Mouse (Mus musculus) limb, embryonic 15.5 days (tissue): ENCODE data around the gene 1700025C18Rik. TPM values are rescaled to one million over a fixed set of nuclear protein-coding genes. Genes with fewer than 3 reads are reported as not detected.

Source experiments
- ATAC-seq: fragments of 200-750 bp; cut with Nextera tagmentation; 2 replicates; pipeline ENCODE4 v1.8.0; 2017; ENCODE audit warnings: low read depth, moderate TSS enrichment; ENCODE audit not compliant: insufficient number of reproducible peaks, low FRiP score, low TSS enrichment
- H3K27ac ChIP-seq: fragments of 300-500 bp; sonication (generic); 2 replicates; pipeline ENCODE4 v1.5.1; 2015; ENCODE audit warnings: moderate library complexity, mild to moderate bottlenecking, inconsistent platforms
- H3K27me3 ChIP-seq: fragments of 300-500 bp; sonication (generic); 2 replicates; pipeline ENCODE4 v1.6.1; 2015; ENCODE audit warnings: inconsistent platforms
- H3K36me3 ChIP-seq: fragments of 300-500 bp; sonication (generic); 2 replicates; pipeline ENCODE4 v1.6.1; 2015; ENCODE audit warnings: inconsistent platforms
- H3K4me1 ChIP-seq: fragments of 300-500 bp; sonication (generic); 2 replicates; pipeline ENCODE4 v1.6.1; 2015; ENCODE audit warnings: inconsistent platforms
- H3K4me2 ChIP-seq: fragments of 300-500 bp; sonication (generic); 2 replicates; pipeline ENCODE4 v1.6.1; 2015; ENCODE audit warnings: mild to moderate bottlenecking, inconsistent platforms
- H3K4me3 ChIP-seq: fragments of 300-500 bp; sonication (generic); 2 replicates; pipeline ENCODE4 v1.5.1; 2015; ENCODE audit warnings: mild to moderate bottlenecking, inconsistent platforms
- H3K9ac ChIP-seq: fragments of 300-500 bp; sonication (generic); 2 replicates; pipeline ENCODE4 v1.6.1; 2015; ENCODE audit warnings: inconsistent platforms
- H3K9me3 ChIP-seq: fragments of 300-500 bp; sonication (generic); 2 replicates; pipeline ENCODE4 v1.6.1; 2016; ENCODE audit warnings: inconsistent platforms
- WGBS: fragments of 180-500 bp; shearing (Covaris S2); methylation state at CpG from one replicate; pipeline ENCODE4 v1.1.7; 2015; 5-methylcytosine and 5-hydroxymethylcytosine counted together
- polyA plus RNA-seq: library from polyadenylated mRNA; unstranded; fragments of >200 nt; fragmentation: Nextera tagmentation; extraction: Ambion mirVana; gene quantifications from 2 replicates; pipeline ENCODE4 v1.2.1, GENCODE M21; 2015

The 1700025C18Rik gene
- polyA plus RNA-seq, 1 experiment from 2014 or later, result not detected

DNA sequence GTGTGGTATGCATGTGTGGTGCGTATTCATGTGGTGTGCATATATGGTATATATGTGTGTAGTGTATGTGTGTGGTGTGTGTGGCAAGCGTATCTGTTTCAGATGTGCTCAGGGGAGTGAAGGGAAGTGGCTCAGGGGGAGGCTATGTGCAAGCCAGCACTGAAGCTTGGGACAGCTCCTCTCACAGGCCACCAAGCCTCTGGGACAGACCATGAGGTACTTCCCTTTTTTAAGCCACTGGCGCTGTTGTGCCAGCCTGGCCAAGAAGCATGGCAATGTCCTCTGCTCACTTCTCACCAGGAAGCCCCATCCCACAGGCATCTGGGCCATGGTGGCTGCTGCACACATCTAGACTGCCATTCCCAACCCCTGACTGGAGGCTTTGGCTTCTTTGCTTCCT lies 12.4 kb upstream of the 1700025C18Rik start:
- Histone ChIP-seq H3K4me1 (no peaks in the 10 kb centered on the region), H3K9ac (no peak overlapping the region), H3K27ac (no peak overlapping the region), H3K36me3 (no peaks in the 10 kb centered on the region), H3K4me2 (no peak overlapping the region), H3K9me3 (no peaks in the 10 kb centered on the region), H3K4me3 (no peak overlapping the region), H3K27me3 (peaks cover 84% of the 10 kb centered on the region)
- 77% methylated on average over 3 of the region's 3 CpGs for WGBS
- no peak for ATAC-seq

DNA sequence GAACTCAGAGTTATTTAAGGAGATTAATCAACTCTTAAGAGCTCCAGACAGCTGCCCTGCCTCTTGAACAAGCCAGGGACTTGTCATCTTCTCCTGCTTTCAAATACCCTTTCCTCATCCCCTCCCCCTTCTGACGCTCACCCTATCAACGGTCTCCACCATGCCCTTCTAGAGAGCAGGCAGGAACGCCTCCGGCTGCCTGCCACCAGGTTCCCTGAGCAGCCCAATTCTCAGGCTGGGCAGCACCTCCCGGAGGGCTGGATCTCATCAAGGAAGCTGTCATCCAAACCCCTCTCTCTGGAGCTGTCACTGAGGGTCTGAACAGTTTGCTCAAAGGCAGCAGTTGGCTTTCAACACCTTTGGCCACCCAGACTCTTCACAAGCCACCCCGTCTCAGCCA lies 10.2 kb upstream of the 1700025C18Rik start:
- Histone ChIP-seq H3K27me3 (peaks cover 87% of the 10 kb centered on the region), H3K27ac (no peak overlapping the region), H3K9ac (no peak overlapping the region), H3K36me3 (no peaks in the 10 kb centered on the region), H3K4me2 (no peak overlapping the region), H3K9me3 (no peaks in the 10 kb centered on the region), H3K4me1 (0 out of 2 replicates have a peak, but pooled peaks cover 3% of the 10 kb centered on the region), H3K4me3 (no peak overlapping the region)
- no peak for ATAC-seq
- 2% methylated on average over 6 of the region's 6 CpGs for WGBS

DNA sequence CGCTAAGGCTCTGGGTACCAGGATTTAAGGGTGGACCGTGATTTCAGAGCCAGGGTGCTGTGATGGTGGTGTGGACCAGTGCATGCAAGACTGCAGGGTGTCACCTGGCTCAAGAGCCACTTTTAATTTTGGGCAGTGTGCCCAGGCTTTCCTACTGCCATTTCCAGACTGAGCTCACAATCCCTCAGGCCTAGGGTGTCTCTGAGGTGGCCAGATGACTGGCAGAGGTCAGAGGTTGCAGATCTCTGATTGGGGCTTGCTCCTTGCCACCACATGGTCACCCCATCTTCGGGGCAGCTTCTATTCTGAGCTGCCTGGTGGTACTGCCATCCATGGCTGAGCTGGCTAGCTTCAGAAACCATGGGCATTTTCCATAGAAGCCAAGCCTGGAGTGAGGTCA lies 8.3 kb upstream of the 1700025C18Rik start:
- H3K36me3 ChIP-seq, result no peaks in the 10 kb centered on the region
- no peak overlapping the region for H3K27ac ChIP-seq
- no peak for ATAC-seq
- 75% methylated on average over 3 of the region's 3 CpGs for WGBS
- no peak overlapping the region for H3K4me3 ChIP-seq
- H3K27me3 ChIP-seq, result peaks cover 81% of the 10 kb centered on the region
- no peak overlapping the region for H3K4me2 ChIP-seq
- H3K9me3 ChIP-seq, result no peaks in the 10 kb centered on the region
- H3K9ac ChIP-seq, result no peak overlapping the region
- 0 out of 2 replicates have a peak, but pooled peaks cover 3% of the 10 kb centered on the region for H3K4me1 ChIP-seq

GRCm38 (mm10) chr2:165096367-165096766 lies 5.8 kb upstream of the 1700025C18Rik start:
- Histone ChIP-seq H3K4me3 (no peak overlapping the region), H3K27ac (no peak overlapping the region), H3K27me3 (peaks cover 69% of the 10 kb centered on the region), H3K36me3 (no peaks in the 10 kb centered on the region), H3K9ac (no peak overlapping the region), H3K9me3 (no peaks in the 10 kb centered on the region), H3K4me1 (0 out of 2 replicates have a peak, but pooled peaks cover 3% of the 10 kb centered on the region), H3K4me2 (no peak overlapping the region)
- 11% methylated on average over 10 of the region's 10 CpGs for WGBS
- ATAC-seq, result no peak

- no peaks in the 10 kb centered on the region for H3K9me3 ChIP-seq
- no peak for ATAC-seq
- no peak overlapping the region for H3K27ac ChIP-seq
- H3K4me2 ChIP-seq, result no peak overlapping the region
- no peak overlapping the region for H3K4me3 ChIP-seq
- peaks cover 36% of the 10 kb centered on the region for H3K27me3 ChIP-seq
- H3K36me3 ChIP-seq, result no peaks in the 10 kb centered on the region
- 37% methylated on average over 7 of the region's 7 CpGs for WGBS
- no peak overlapping the region for H3K9ac ChIP-seq
- 0 out of 2 replicates have a peak, but pooled peaks cover 3% of the 10 kb centered on the region for H3K4me1 ChIP-seq
These were observed 1.8 kb upstream of the 1700025C18Rik start for GRCm38 (mm10) chr2:165092393-165092792.

DNA sequence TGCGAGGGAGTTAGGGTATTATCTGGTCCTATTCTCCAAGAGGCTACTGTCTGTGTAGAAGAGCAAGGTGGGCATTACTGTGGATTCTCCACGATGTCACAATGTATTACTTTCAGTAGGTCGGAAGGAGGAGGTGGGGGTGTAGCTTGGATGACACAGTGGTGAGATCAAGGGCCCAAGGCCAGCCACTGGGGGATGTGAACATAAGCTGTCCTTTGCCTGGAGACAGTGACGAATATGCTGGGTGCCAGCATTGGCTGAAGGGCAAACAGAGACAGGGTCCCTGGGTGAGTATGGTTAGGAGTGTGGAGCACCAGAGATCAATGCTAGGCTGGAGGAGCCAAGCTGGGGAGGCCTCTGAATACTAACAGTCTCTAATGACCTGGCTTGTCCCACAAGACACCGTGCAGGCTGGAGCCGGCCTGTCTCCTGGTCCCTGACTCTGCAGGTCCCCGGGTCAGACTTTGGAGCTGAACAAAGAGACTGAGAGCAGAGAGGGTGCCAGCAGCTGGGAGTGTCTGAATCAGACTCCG lies 949 bp upstream of the 1700025C18Rik start:
- Histone ChIP-seq H3K36me3 (no peaks in the 10 kb centered on the region), H3K9me3 (no peaks in the 10 kb centered on the region), H3K9ac (no peak overlapping the region), H3K27me3 (peaks cover 27% of the 10 kb centered on the region), H3K27ac (no peak overlapping the region), H3K4me1 (0 out of 2 replicates have a peak, but pooled peaks cover 2% of the 10 kb centered on the region), H3K4me2 (no peak overlapping the region), H3K4me3 (no peak overlapping the region)
- 70% methylated on average over 8 of the region's 8 CpGs for WGBS
- ATAC-seq, result no peak

DNA sequence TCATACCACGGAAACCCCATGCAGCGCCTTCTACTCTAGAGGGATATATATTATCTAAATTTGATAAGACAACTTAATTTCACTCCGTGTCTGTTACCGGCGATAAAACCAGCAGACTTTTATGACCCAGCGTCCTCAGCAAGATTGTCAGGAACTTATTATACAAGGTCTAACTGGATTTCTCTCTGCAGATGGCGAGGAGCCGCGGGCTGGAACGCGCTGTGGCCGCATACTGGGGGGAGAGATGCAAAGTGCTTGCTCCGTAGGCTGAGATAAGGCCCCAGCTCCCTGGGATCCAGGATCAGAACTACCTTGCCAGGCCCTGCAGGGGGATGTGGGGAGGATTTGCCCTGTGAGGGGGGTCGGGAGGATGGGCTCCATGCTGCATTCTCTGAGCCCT lies 1.1 kb downstream of the 1700025C18Rik start:
- Histone ChIP-seq H3K27ac (no peak overlapping the region), H3K4me1 (no peaks in the 10 kb centered on the region), H3K9me3 (no peaks in the 10 kb centered on the region), H3K36me3 (no peaks in the 10 kb centered on the region), H3K4me3 (no peak overlapping the region), H3K27me3 (0 out of 2 replicates have a peak, but pooled peaks cover 13% of the 10 kb centered on the region), H3K4me2 (no peak overlapping the region), H3K9ac (no peak overlapping the region)
- no peak for ATAC-seq
- WGBS, result 22% methylated on average over 14 of the region's 14 CpGs

DNA sequence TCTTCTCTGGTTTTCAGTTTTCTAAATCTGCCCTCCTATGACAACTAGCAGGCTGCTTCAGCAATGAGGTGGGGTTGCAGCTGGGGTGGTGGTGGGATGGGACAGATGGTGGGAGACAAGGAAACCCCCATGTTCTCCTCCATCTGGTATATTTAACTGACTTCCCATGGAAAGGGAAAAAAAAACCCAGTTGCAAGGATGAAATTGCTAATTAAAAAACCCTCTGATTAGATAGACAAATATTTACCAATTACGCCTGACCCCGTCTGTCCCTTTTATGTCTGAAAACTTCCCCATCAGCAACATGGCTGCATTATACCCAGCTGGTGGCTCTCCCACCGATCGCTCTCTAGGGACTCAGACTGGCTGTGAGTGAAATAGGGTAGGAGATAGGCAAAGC lies 3.9 kb downstream of the 1700025C18Rik start:
- Histone ChIP-seq H3K4me3 (no peak overlapping the region), H3K4me2 (no peak overlapping the region), H3K9ac (no peak overlapping the region), H3K4me1 (no peaks in the 10 kb centered on the region), H3K27ac (no peak overlapping the region), H3K27me3 (0 out of 2 replicates have a peak, but pooled peaks cover 5% of the 10 kb centered on the region), H3K9me3 (no peaks in the 10 kb centered on the region), H3K36me3 (no peaks in the 10 kb centered on the region)
- WGBS, result 86% methylated on average over 4 of the region's 4 CpGs
- no peak for ATAC-seq

DNA sequence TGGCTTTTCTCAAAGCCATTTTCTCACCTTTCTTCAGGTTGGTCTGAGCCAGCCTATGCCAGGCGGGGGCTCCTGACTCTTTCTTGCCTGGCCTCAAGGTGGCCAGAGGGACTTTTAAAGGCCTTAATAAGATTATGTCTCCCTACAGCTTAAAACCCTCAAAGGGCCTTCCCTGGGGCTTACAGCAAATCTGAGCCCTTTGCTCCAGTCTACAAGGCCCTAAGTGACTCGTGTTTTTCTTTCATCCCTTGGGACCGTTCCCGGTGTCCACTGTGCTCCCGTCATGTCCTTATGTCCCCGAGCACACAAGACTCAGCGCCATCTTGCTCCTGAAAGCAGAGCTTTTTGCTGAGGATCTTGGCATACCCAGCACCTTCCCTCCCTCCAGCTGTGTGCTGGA lies 9.3 kb downstream of the 1700025C18Rik start:
- no peak for ATAC-seq
- Histone ChIP-seq H3K4me3 (no peak overlapping the region), H3K4me2 (no peak overlapping the region), H3K27me3 (peaks cover 53% of the 10 kb centered on the region), H3K4me1 (no peaks in the 10 kb centered on the region), H3K9ac (no peak overlapping the region), H3K36me3 (no peaks in the 10 kb centered on the region), H3K9me3 (no peaks in the 10 kb centered on the region), H3K27ac (no peak overlapping the region)
- WGBS, result 34% methylated on average over 7 of the region's 7 CpGs

GRCm38 (mm10) chr2:165080657-165081056 lies 9.9 kb downstream of the 1700025C18Rik start:
- H3K4me3 ChIP-seq, result no peak overlapping the region
- ATAC-seq, result no peak
- H3K9ac ChIP-seq, result no peak overlapping the region
- no peaks in the 10 kb centered on the region for H3K4me1 ChIP-seq
- H3K27ac ChIP-seq, result no peak overlapping the region
- H3K36me3 ChIP-seq, result no peaks in the 10 kb centered on the region
- H3K4me2 ChIP-seq, result no peak overlapping the region
- H3K9me3 ChIP-seq, result no peaks in the 10 kb centered on the region
- H3K27me3 ChIP-seq, result peaks cover 59% of the 10 kb centered on the region
- 24% methylated on average over 9 of the region's 9 CpGs for WGBS

DNA sequence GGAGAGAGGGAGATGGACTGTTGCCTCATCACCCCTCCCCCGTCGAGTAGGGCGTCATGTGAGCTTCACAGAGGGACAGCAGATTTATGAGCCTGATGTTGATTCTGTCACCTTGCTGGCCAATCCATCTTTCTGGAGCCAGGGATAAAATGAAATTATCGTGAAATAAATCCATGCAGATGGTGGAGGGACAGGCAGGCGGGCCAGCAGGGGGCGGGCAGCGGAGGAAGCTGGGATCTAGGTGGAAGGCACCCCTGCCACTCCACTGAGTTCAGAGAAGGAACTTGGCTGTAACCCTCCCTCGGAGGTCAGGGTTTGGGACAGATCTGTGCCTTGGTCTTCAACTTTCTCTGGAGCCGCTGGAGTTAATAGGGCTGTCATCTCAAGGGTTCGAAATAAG lies 11.9 kb downstream of the 1700025C18Rik start:
- Histone ChIP-seq H3K9me3 (no peaks in the 10 kb centered on the region), H3K36me3 (no peaks in the 10 kb centered on the region), H3K27ac (no peak overlapping the region), H3K4me3 (no peak overlapping the region), H3K4me2 (no peak overlapping the region), H3K27me3 (peaks cover 80% of the 10 kb centered on the region), H3K9ac (no peak overlapping the region), H3K4me1 (no peaks in the 10 kb centered on the region)
- ATAC-seq, result no peak
- WGBS, result 18% methylated on average over 10 of the region's 10 CpGs

DNA sequence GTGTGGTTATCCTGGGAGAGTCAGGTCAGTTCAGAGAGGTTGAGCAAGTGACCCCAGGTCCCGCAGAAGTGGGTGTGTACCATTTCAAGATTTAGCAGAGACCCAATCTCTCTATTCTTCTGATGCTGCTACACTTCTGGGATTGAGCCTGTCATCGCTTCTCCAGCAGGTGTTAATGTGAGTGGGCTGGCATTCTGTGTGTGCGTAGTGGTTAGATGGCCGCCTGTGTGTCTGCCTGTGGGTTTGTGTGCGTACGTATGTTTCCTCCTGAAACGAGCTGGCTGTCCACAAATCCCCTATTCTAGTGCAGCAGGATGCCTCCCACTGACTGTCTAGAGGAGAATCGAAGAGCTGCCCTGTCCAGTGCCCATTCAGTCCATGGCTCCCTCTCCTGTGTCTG lies 12.5 kb downstream of the 1700025C18Rik start:
- H3K36me3 ChIP-seq, result no peaks in the 10 kb centered on the region
- no peak overlapping the region for H3K9ac ChIP-seq
- no peak overlapping the region for H3K27ac ChIP-seq
- no peaks in the 10 kb centered on the region for H3K9me3 ChIP-seq
- H3K4me1 ChIP-seq, result no peaks in the 10 kb centered on the region
- peaks cover 85% of the 10 kb centered on the region for H3K27me3 ChIP-seq
- 54% methylated on average over 8 of the region's 8 CpGs for WGBS
- no peak for ATAC-seq
- no peak overlapping the region for H3K4me2 ChIP-seq
- H3K4me3 ChIP-seq, result no peak overlapping the region

- no peak for ATAC-seq
- Histone ChIP-seq H3K27me3 (peaks cover 89% of the 10 kb centered on the region), H3K9ac (no peak overlapping the region), H3K4me2 (no peak overlapping the region), H3K9me3 (no peaks in the 10 kb centered on the region), H3K27ac (no peak overlapping the region), H3K4me1 (no peaks in the 10 kb centered on the region), H3K4me3 (no peak overlapping the region), H3K36me3 (no peaks in the 10 kb centered on the region)
- WGBS, result 8% methylated on average over 9 of the region's 9 CpGs
These were observed 13.5 kb downstream of the 1700025C18Rik start for GRCm38 (mm10) chr2:165077055-165077454.
